Mouse (Mus musculus): ENCODE measurements at regions not wholly inside any gene's neighbourhood (a gene's known extent, or its start where the extent isn't known, plus 50 kb on each side); places are given as distances from the start of the nearest gene placed in this dataset.

DNA sequence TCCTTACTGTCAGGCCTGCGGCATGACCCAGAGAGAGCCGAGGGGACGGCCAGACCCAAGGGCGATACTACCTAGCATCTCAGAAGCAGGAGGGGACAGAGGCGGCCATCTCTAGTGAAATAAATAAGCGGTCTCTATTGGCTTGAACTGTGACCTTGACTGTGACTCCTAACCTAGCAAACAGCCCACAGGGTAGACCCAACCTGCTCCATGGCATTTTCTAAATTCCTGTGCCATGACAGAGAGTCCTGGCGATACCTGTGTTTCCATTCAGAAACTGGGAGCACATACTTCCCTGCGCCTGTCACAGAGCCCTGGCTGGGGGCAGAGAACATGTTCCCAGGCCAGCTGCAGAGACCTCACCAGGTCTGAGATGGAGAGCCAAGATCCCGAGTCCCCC is 292.3 kb downstream of the Sox9 start:
- no peak overlapping the region for H3K4me2 ChIP-seq
- 77% methylated on average over 9 of the region's 9 CpGs for WGBS
- peaks cover 3% of the 10 kb centered on the region; the same call in 1 of the 2 replicates for H3K9me3 ChIP-seq
- no peak overlapping the region for H3K9ac ChIP-seq
- no peaks in the 10 kb centered on the region for H3K36me3 ChIP-seq
- no peaks in the 10 kb centered on the region for H3K4me1 ChIP-seq
- H3K27me3 ChIP-seq (replicated peaks): no peaks in the 10 kb centered on the region
- no peak overlapping the region for H3K4me3 ChIP-seq
- H3K27ac ChIP-seq (replicated peaks): no peak overlapping the region
- ATAC-seq (ENCODE audit: extremely low read depth, insufficient number of reproducible peaks, low FRiP score, low TSS enrichment): no peak

GRCm38 (mm10) chr11:113076371-113076770 is 294.3 kb downstream of the Sox9 start:
- Histone ChIP-seq H3K9me3 (peaks cover 3% of the 10 kb centered on the region; the same call in 1 of the 2 replicates), H3K27me3 (replicated peaks) (no peaks in the 10 kb centered on the region), H3K27ac (replicated peaks) (no peak overlapping the region), H3K36me3 (no peaks in the 10 kb centered on the region), H3K9ac (no peak overlapping the region), H3K4me1 (0 out of 2 replicates have a peak, but pooled peaks cover 3% of the 10 kb centered on the region), H3K4me2 (no peak overlapping the region), H3K4me3 (no peak overlapping the region)
- ATAC-seq (ENCODE audit: extremely low read depth, insufficient number of reproducible peaks, low FRiP score, low TSS enrichment): no peak
- WGBS: 88% methylated on average over 4 of the region's 4 CpGs

DNA sequence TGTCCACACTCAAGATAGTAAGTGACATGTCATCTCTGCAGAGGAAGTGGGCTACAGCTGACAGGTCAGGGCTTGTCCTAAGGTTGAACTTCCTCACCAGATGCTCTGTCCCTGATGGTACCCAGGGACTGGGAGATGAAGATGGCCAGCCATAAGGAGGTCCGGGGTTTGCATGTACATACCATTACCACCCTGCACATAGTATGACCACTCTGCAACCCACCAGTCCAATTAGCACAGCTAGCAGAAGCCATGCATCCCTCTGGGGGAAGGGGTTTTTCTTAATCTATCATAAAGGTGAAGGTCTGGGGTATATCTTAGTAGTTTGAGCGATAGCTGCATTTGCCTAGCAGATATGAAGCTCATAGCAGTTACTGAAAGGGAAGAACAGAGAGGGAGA is 298.3 kb downstream of the Sox9 start:
- Histone ChIP-seq H3K9ac (no peak overlapping the region), H3K9me3 (peaks cover 3% of the 10 kb centered on the region; the same call in 1 of the 2 replicates), H3K27me3 (replicated peaks) (no peaks in the 10 kb centered on the region), H3K27ac (replicated peaks) (no peak overlapping the region), H3K4me2 (no peak overlapping the region), H3K4me1 (0 out of 2 replicates have a peak, but pooled peaks cover 3% of the 10 kb centered on the region), H3K4me3 (no peak overlapping the region), H3K36me3 (no peaks in the 10 kb centered on the region)
- 61% methylated on average over 2 of the region's 2 CpGs for WGBS
- ATAC-seq (ENCODE audit: extremely low read depth, insufficient number of reproducible peaks, low FRiP score, low TSS enrichment): no peak

- ATAC-seq (ENCODE audit: extremely low read depth, insufficient number of reproducible peaks, low FRiP score, low TSS enrichment): no peak
- 75% methylated on average over 6 of the region's 6 CpGs for WGBS
- H3K36me3 ChIP-seq: no peaks in the 10 kb centered on the region
Observed at GRCm38 (mm10) chr11:113084442-113084841, 302.4 kb downstream of the Sox9 start.

GRCm38 (mm10) chr11:113085556-113085955 is 303.5 kb downstream of the Sox9 start:
- no peak overlapping the region for H3K9ac ChIP-seq
- no peaks in the 10 kb centered on the region for H3K27me3 ChIP-seq (replicated peaks)
- H3K4me2 ChIP-seq: no peak overlapping the region
- H3K27ac ChIP-seq (replicated peaks): no peak overlapping the region
- H3K9me3 ChIP-seq: no peaks in the 10 kb centered on the region
- WGBS: 89% methylated on average over 9 of the region's 9 CpGs
- peaks cover 13% of the 10 kb centered on the region for H3K4me1 ChIP-seq
- no peak for ATAC-seq (ENCODE audit: extremely low read depth, insufficient number of reproducible peaks, low FRiP score, low TSS enrichment)
- no peaks in the 10 kb centered on the region for H3K36me3 ChIP-seq
- no peak overlapping the region for H3K4me3 ChIP-seq

More at GRCm38 (mm10) chr11:113084442-113084841, 302.4 kb downstream of the Sox9 start:
- H3K4me1 ChIP-seq: peaks cover 16% of the 10 kb centered on the region
- H3K4me2 ChIP-seq: no peak overlapping the region
- H3K27ac ChIP-seq (replicated peaks): no peak overlapping the region
- H3K4me3 ChIP-seq: no peak overlapping the region
- H3K27me3 ChIP-seq (replicated peaks): no peaks in the 10 kb centered on the region
- no peak overlapping the region for H3K9ac ChIP-seq
- H3K9me3 ChIP-seq: no peaks in the 10 kb centered on the region

DNA sequence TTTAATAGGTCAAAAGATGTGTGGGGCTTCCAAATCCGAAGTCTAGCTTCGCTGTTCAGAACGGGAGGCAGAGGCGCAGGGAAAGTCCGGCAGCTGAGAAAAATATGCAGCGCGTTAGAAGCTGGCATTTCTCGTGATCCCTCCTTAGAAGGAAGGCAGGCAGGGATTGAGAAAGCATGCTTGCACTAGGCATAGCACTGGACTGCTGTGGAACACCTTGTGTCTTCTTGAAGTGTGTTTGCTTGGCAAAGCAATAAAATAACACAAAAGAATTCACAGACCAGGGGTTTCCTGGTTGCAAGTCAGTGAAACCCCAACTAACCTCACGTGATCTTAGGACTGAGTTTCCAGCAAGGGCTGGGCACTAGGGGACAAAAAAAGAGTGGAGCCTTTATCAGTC is 305.1 kb downstream of the Sox9 start:
- H3K9me3 ChIP-seq: no peaks in the 10 kb centered on the region
- no peak for ATAC-seq (ENCODE audit: extremely low read depth, insufficient number of reproducible peaks, low FRiP score, low TSS enrichment)
- H3K36me3 ChIP-seq: no peaks in the 10 kb centered on the region
- H3K4me1 ChIP-seq: peaks cover 13% of the 10 kb centered on the region
- H3K4me3 ChIP-seq: peak overlapping the region; percentile 33
- peak overlapping the region; percentile 62 for H3K4me2 ChIP-seq
- peak overlapping the region; percentile 70 for H3K9ac ChIP-seq
- WGBS: 30% methylated on average over 9 of the region's 9 CpGs
- H3K27ac ChIP-seq (replicated peaks): no peak overlapping the region
- H3K27me3 ChIP-seq (replicated peaks): no peaks in the 10 kb centered on the region

DNA sequence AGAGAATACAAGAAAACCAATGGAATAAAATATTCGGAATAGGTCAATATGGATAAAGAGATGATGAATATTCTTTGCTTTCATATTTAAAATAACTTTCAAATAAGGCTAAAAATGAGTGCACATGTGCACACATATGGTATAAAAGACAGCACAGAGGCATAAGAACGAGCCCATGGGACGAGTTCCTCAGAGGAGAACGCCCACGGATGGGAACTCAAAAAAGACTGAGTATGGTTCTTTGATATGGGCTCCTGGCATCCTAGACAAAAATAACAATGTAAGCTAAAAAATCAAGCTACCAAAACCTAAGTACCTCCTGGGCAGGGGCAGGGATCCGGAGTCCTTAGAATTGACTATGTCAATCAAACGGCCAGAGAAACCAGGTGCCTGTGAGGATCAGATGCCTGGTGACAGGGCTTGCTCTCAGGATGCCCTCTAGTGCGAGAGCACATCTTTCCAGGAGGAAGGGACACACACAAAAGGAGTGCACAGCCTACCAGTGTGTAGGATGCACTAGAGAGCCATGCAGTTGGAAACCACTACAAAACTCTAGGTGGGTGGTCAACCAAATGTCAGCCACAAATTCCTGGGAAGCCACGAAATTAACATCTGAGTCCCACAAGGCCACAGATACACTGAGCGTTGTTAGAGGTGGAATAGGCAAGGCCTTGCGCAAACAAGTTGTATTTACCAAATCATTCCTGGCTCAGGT is 307.8 kb downstream of the Sox9 start:
- 77% methylated on average over 11 of the region's 11 CpGs for whole genome bisulfite sequencing
- H3K27ac ChIP-seq (replicated peaks): no peak overlapping the region

DNA sequence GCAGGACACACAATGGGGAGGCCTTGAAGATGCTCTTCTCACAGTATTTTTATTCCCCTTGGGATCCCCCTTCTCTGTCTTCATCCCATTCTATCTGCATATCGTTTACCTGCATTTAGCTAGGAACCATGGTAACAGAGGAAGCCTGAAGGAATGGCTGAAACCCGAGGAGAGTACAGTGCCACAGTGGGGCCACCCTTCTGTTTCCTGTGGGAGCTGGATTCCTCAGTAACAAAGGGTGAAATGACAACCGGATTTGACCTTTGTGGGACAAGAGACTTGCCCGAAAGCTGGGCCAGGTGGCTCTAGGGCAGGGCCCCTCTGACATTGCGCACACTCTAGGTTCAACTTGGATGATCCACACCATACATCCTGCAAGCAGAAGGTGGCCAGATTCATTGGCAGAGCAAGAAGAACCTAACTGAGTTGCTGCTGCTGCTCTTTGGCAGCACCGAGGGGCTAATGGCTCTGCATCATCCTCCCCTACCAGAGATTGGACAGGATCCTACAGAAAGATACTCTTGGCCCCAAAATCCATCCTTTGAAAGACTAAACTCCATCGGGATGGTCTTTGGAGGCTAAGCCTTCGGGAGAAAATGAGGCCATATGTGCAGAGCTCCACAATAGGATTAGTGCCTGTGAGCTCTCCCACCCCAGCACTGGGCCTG is 310.0 kb downstream of the Sox9 start:
- Histone ChIP-seq H3K36me3 (no peaks in the 10 kb centered on the region), H3K9ac (no peak overlapping the region), H3K4me1 (peaks cover 24% of the 10 kb centered on the region), H3K4me2 (no peak overlapping the region), H3K27ac (replicated peaks) (no peak overlapping the region), H3K4me3 (no peak overlapping the region), H3K9me3 (no peaks in the 10 kb centered on the region), H3K27me3 (replicated peaks) (no peaks in the 10 kb centered on the region)
- no peak for ATAC-seq (ENCODE audit: extremely low read depth, insufficient number of reproducible peaks, low FRiP score, low TSS enrichment)
- 75% methylated on average over 8 of the region's 8 CpGs for WGBS

More for the DNA sequence above, 307.8 kb downstream of the Sox9 start:
- no peak overlapping the region for H3K4me2 ChIP-seq
- H3K27me3 ChIP-seq (replicated peaks): no peaks in the 10 kb centered on the region
- no peaks in the 10 kb centered on the region for H3K36me3 ChIP-seq
- no peak overlapping the region for H3K4me3 ChIP-seq
- H3K9ac ChIP-seq: no peak overlapping the region
- ATAC-seq (ENCODE audit: extremely low read depth, insufficient number of reproducible peaks, low FRiP score, low TSS enrichment): no peak
- H3K9me3 ChIP-seq: no peaks in the 10 kb centered on the region
- peaks cover 13% of the 10 kb centered on the region for H3K4me1 ChIP-seq

DNA sequence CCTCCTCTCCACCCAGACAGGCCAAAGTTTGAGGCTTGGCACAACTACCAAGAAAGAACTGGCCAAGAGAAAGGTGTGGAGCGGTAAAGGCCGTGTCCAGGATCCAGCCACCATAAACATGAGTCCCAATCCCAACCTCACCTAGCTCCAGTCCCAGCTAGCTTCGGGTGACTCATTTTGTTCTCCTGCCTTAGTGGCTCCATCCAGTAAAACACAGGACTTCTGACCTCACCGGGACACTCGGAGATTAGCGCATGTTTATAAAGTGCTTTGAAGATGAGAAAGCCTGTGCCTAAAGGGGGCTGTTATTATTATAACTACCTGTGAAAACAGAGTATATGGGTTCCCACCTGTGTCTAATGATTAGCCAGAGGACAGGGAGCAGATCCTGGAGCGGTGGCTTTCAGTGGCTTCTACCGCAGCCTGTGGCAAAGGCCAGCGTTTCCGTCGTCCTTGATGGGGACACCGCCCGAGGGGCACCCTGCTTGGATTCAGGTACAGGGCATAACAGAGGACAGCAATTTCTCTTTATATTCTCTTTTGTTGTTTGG is 311.9 kb downstream of the Sox9 start:
- 90% methylated on average over 13 of the region's 13 CpGs for WGBS
- ATAC-seq (ENCODE audit: extremely low read depth, insufficient number of reproducible peaks, low FRiP score, low TSS enrichment): no peak
- Histone ChIP-seq H3K4me3 (no peak overlapping the region), H3K4me2 (no peak overlapping the region), H3K9ac (no peak overlapping the region), H3K9me3 (no peaks in the 10 kb centered on the region), H3K27ac (replicated peaks) (no peak overlapping the region), H3K4me1 (peaks cover 15% of the 10 kb centered on the region), H3K27me3 (replicated peaks) (no peaks in the 10 kb centered on the region), H3K36me3 (no peaks in the 10 kb centered on the region)

- Histone ChIP-seq H3K27me3 (replicated peaks) (no peaks in the 10 kb centered on the region), H3K9me3 (no peaks in the 10 kb centered on the region), H3K4me2 (no peak overlapping the region), H3K9ac (no peak overlapping the region), H3K27ac (replicated peaks) (no peak overlapping the region), H3K36me3 (no peaks in the 10 kb centered on the region), H3K4me3 (no peak overlapping the region), H3K4me1 (peaks cover 19% of the 10 kb centered on the region)
- no peak for ATAC-seq (ENCODE audit: extremely low read depth, insufficient number of reproducible peaks, low FRiP score, low TSS enrichment)
- 35% methylated on average over 8 of the region's 8 CpGs for WGBS
Observed at GRCm38 (mm10) chr11:113095625-113096024, 313.6 kb downstream of the Sox9 start.

DNA sequence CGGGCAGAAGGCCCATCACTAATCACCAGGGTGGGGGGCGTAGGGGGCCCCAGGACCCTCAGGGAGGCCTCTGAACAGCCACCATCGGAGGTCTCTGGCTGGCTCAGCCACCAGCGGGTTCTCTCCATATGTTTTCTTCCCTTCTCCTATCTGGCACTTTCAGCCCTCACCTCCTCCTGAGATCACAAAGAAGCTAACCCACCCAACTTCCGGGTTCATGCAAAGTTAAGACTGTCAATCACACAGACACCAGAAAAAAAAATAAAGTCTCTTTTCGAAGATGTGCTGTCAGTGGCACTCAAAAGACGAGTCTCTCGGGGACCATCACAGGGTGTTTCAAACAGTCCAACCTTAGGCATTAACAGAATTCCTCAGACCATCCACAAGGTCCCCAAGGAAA is 314.2 kb downstream of the Sox9 start:
- no peak overlapping the region for H3K4me2 ChIP-seq
- 36% methylated on average over 8 of the region's 8 CpGs for WGBS
- no peak overlapping the region for H3K4me3 ChIP-seq
- H3K27me3 ChIP-seq (replicated peaks): no peaks in the 10 kb centered on the region
- H3K4me1 ChIP-seq: peaks cover 25% of the 10 kb centered on the region
- no peaks in the 10 kb centered on the region for H3K9me3 ChIP-seq
- no peaks in the 10 kb centered on the region for H3K36me3 ChIP-seq
- ATAC-seq (ENCODE audit: extremely low read depth, insufficient number of reproducible peaks, low FRiP score, low TSS enrichment): no peak
- H3K9ac ChIP-seq: no peak overlapping the region
- no peak overlapping the region for H3K27ac ChIP-seq (replicated peaks)
